Mouse (Mus musculus) layer of hippocampus, adult 11-12 months (tissue): ENCODE results near the gene Mcee.

ENCODE experiments used
- DNase-seq: peaks from one replicate; pipeline ENCODE4 v3.0.0; 2022; ENCODE audit warnings: low spot score

Gene Mcee

GRCm38 (mm10) chr7:64392122-64392818 lies at the start of gene Mcee, which contains the start of gene Mphosph10:
TSS of gene Mcee (plus strand) at chr7:64392607.
TSS of gene Mphosph10 (minus strand) at chr7:64392268.
- DNase-seq = peak; percentile 94

GRCm38 (mm10) chr7:64347813-64348212 lies 44.6 kb upstream of the Mcee start:
- no peak for DNase-seq

- peak; percentile 44 for DNase-seq
Observed at GRCm38 (mm10) chr7:64349147-64349861, 43.1 kb upstream of the Mcee start.

- peak; percentile 87 for DNase-seq
Observed at GRCm38 (mm10) chr7:64351087-64351486, 41.3 kb upstream of the Mcee start.

- no peak for DNase-seq
Observed at GRCm38 (mm10) chr7:64354206-64354605, 38.2 kb upstream of the Mcee start.

GRCm38 (mm10) chr7:64356661-64357060 lies 35.7 kb upstream of the Mcee start:
- no peak for DNase-seq

- peak; percentile 82 for DNase-seq
Observed at GRCm38 (mm10) chr7:64357405-64357804, 35.0 kb upstream of the Mcee start.

GRCm38 (mm10) chr7:64358666-64359065 lies 33.7 kb upstream of the Mcee start:
- no peak for DNase-seq

GRCm38 (mm10) chr7:64359943-64360585 lies 32.3 kb upstream of the Mcee start:
- DNase-seq = no peak

GRCm38 (mm10) chr7:64360586-64360945 lies 31.8 kb upstream of the Mcee start:
- DNase-seq = peak; percentile 73

GRCm38 (mm10) chr7:64365863-64366262 lies 26.5 kb upstream of the Mcee start:
- DNase-seq = no peak

GRCm38 (mm10) chr7:64369841-64370240 lies 22.6 kb upstream of the Mcee start:
- no peak for DNase-seq

- DNase-seq = no peak
Observed at GRCm38 (mm10) chr7:64371940-64372878, 20.2 kb upstream of the Mcee start.

GRCm38 (mm10) chr7:64373147-64373829 lies 19.1 kb upstream of the Mcee start:
- no peak for DNase-seq

- peak; percentile 89 for DNase-seq
Observed at GRCm38 (mm10) chr7:64373830-64374562, 18.4 kb upstream of the Mcee start, which contains the start of gene Fan1. TSS of gene Fan1 (minus strand) at chr7:64374095.

GRCm38 (mm10) chr7:64391479-64391878 lies 928 bp upstream of the Mcee start:
- no peak for DNase-seq

- DNase-seq = no peak
Observed at GRCm38 (mm10) chr7:64392819-64393151, 378 bp downstream of the Mcee start.

GRCm38 (mm10) chr7:64400725-64401124 lies 8.3 kb downstream of the Mcee start:
- DNase-seq = no peak

GRCm38 (mm10) chr7:64402452-64402851 lies 10.0 kb downstream of the Mcee start:
- DNase-seq = no peak

- DNase-seq = no peak
Observed at GRCm38 (mm10) chr7:64403989-64404388, 11.6 kb downstream of the Mcee start.

GRCm38 (mm10) chr7:64424861-64425260 lies 32.5 kb downstream of the Mcee start:
- DNase-seq = peak; percentile 14
